Mouse (Mus musculus) limb, embryonic 11.5 days (tissue): ENCODE results near the gene Fxr2. TPM values are rescaled to one million over a fixed set of nuclear protein-coding genes. Genes with fewer than 3 reads are reported as not detected.

Experiments used
- ATAC-seq: fragments of 200-750 bp; cut with Nextera tagmentation; 2 replicates; pipeline ENCODE4 v1.8.0; 2017; ENCODE audit warnings: low read depth; ENCODE audit not compliant: insufficient number of reproducible peaks, low FRiP score, low TSS enrichment
- DNase-seq: peaks from one replicate; pipeline ENCODE4 v3.0.0-alpha.2; 2015; ENCODE audit warnings: low spot score
- H3K27ac ChIP-seq: fragments of 300-500 bp; sonication (generic); replicated peaks from 2 replicates; pipeline ENCODE4 v1.5.1; 2014; ENCODE audit warnings: low read depth, mild to moderate bottlenecking, low read length
- H3K27me3 ChIP-seq: fragments of 300-500 bp; sonication (generic); 2 replicates; pipeline ENCODE4 v1.6.1; 2014; ENCODE audit warnings: mild to moderate bottlenecking, low read length, mixed read lengths; ENCODE audit not compliant: control insufficient read depth, insufficient read depth
- H3K36me3 ChIP-seq: fragments of 300-500 bp; sonication (generic); 2 replicates; pipeline ENCODE4 v1.6.1; 2014; ENCODE audit warnings: mild to moderate bottlenecking, low read length, moderate library complexity, mixed read lengths; ENCODE audit not compliant: control insufficient read depth, insufficient read depth
- H3K4me1 ChIP-seq: fragments of 300-500 bp; sonication (generic); 2 replicates; pipeline ENCODE4 v1.6.1; 2014; ENCODE audit warnings: low read length, mixed read lengths; ENCODE audit not compliant: control insufficient read depth, insufficient read depth
- H3K4me2 ChIP-seq: fragments of 300-500 bp; sonication (generic); 2 replicates; pipeline ENCODE4 v1.6.1; 2014; ENCODE audit warnings: low read depth, mild to moderate bottlenecking, moderate library complexity; ENCODE audit not compliant: severe bottlenecking
- H3K4me3 ChIP-seq: fragments of 300-500 bp; sonication (generic); 2 replicates; pipeline ENCODE4 v1.5.1; 2014; ENCODE audit warnings: low read depth, low read length
- H3K9ac ChIP-seq: fragments of 300-500 bp; sonication (generic); 2 replicates; pipeline ENCODE4 v1.6.1; 2014; ENCODE audit warnings: mild to moderate bottlenecking, low read length
- H3K9me3 ChIP-seq: fragments of 300-500 bp; sonication (generic); 2 replicates; pipeline ENCODE4 v1.6.1; 2016; ENCODE audit warnings: low read length; ENCODE audit not compliant: control insufficient read depth
- WGBS: fragments of 180-500 bp; shearing (Covaris S2); extraction: QIAGEN DNeasy Blood & Tissue Kit; methylation state at CpG from one replicate; pipeline ENCODE4 v1.1.7; 2014; 5-methylcytosine and 5-hydroxymethylcytosine counted together
- polyA plus RNA-seq: library from polyadenylated mRNA; unstranded; fragments of >200 nt; fragmentation: Nextera tagmentation; extraction: Ambion mirVana; gene quantifications from 2 replicates; pipeline ENCODE4 v1.2.1, GENCODE M21; 2014

Gene Fxr2
- polyA plus RNA-seq, 1 experiment from 2014 or later, result 37.5 TPM

DNA sequence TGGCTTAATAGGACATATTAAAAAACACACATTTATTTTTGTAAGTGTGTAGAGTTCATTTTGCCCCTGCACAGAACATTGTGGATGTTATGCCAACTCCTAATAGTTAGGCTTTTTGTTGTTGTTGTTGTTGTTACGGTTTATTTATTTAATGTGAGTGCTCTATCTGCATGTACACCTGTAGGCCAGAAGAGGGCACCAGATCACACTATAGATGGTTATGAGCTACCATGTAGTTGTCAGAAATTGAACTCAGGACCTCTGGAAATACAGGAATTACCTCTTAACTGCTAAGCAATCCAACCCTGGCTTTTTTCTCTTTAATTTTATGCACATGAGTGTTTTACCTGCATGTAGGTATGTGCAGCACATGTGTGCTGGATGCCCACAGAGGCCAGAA lies 3.0 kb upstream of the Fxr2 start:
- no peaks in the 10 kb centered on the region for H3K36me3 ChIP-seq
- ATAC-seq (no peak), DNase-seq (no peak)
- H3K4me2 ChIP-seq, result no peak overlapping the region
- no peaks in the 10 kb centered on the region for H3K9me3 ChIP-seq
- no peak overlapping the region for H3K4me3 ChIP-seq
- no peaks in the 10 kb centered on the region for H3K27me3 ChIP-seq
- H3K4me1 ChIP-seq, result no peaks in the 10 kb centered on the region
- no peak overlapping the region for H3K27ac ChIP-seq
- 69% methylated on average over 1 of the region's 1 CpGs for WGBS
- H3K9ac ChIP-seq, result no peak overlapping the region

DNA sequence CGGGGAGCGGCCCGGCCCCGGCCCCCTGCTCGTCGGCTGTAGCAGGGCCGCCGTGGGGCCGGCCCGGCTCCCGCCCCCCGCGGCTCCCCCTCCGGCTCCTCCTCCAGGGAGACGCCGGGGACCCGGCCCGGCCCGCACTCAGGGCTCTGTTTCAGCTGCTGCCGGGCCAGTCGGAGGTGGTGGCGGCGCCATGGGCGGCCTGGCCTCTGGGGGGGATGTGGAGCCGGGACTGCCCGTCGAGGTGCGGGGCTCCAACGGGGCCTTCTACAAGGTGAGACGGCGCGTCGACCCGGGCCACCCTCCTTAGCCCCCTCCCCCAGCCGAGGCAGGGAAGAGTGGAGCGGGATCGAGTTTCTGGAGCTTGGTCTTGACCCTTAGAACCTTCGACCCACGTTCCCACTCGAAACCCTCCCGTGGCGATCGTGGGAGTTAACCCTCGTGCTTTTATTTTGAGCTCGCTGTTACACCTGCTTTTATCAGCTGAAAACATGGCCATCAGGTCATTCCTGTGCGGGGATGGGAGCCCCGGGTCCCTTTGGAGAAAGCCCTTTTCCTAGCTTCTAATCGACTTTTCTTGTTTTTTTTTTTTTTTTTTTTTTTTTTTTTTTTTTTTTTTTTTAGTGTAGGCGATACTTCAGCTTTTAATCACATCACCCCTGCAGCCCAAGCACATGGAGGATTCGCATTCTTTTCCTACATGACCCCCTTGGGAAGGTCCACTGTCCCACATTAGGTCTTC lies 507 bp downstream of the Fxr2 start:
- H3K4me1 ChIP-seq, result 0 out of 2 replicates have a peak, but pooled peaks cover 2% of the 10 kb centered on the region
- peak overlapping the region; percentile 94 for H3K4me3 ChIP-seq
- ATAC-seq (peak; percentile 48), DNase-seq (no peak)
- H3K27ac ChIP-seq, result peak overlapping the region; percentile 92
- H3K9me3 ChIP-seq, result no peaks in the 10 kb centered on the region
- no peaks in the 10 kb centered on the region for H3K27me3 ChIP-seq
- WGBS, result under 1% methylated on average over 35 of the region's 50 CpGs
- H3K4me2 ChIP-seq, result peak overlapping the region; percentile 67
- H3K36me3 ChIP-seq, result no peaks in the 10 kb centered on the region; the same call in 1 of the 2 replicates
- H3K9ac ChIP-seq, result peak overlapping the region; percentile 86

DNA sequence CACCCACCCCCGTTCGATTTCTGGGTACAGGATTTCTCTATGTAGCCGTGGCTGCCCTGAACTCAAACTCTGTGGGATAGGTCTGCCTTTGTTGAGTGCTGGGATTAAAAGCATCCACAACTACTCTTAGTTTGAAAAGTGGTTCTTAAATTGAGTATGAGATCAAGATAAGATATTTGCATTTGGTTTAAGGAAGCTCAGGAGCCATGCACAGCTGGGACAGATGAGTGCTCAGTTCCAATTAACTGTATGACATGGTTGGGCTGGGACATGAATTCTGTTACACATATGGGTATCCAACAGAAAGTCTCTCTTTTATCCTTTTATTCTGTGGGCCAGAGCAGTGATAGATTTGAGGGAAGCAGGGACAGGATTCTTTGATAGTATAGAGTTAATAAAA lies 2.7 kb downstream of the Fxr2 start:
- Histone ChIP-seq H3K36me3 (peaks cover 4% of the 10 kb centered on the region; the same call in 1 of the 2 replicates), H3K27ac (no peak overlapping the region), H3K9me3 (no peaks in the 10 kb centered on the region), H3K4me1 (0 out of 2 replicates have a peak, but pooled peaks cover 2% of the 10 kb centered on the region), H3K4me3 (no peak overlapping the region), H3K27me3 (no peaks in the 10 kb centered on the region), H3K4me2 (no peak overlapping the region), H3K9ac (no peak overlapping the region)
- ATAC-seq (no peak), DNase-seq (no peak)
- 93% methylated on average over 3 of the region's 3 CpGs for WGBS

DNA sequence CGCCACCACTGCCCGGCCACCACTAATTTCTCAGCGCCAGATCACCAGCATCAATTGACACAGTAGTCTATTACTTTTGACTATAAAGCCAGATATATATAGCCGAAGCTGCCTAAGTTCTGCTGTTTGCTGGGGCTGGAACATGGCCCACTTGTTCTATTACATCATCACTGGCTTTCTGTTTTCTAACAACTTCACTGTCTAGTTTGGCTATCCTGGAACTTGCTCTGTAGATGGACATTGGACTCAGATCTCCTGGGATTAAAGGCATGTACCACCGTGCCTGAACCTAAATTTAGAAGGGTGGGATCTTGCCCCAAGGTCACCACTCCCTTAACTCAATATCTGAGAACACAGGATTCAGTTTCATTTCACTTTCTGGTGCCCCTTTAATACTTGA lies 13.1 kb downstream of the Fxr2 start:
- Histone ChIP-seq H3K27me3 (no peaks in the 10 kb centered on the region), H3K9me3 (no peaks in the 10 kb centered on the region), H3K36me3 (peaks cover 56% of the 10 kb centered on the region), H3K27ac (no peak overlapping the region), H3K4me1 (no peaks in the 10 kb centered on the region), H3K9ac (no peak overlapping the region), H3K4me3 (no peak overlapping the region), H3K4me2 (no peak overlapping the region)
- no peak for DNase-seq
- no peak for ATAC-seq
- 97% methylated on average over 5 of the region's 5 CpGs for WGBS

DNA sequence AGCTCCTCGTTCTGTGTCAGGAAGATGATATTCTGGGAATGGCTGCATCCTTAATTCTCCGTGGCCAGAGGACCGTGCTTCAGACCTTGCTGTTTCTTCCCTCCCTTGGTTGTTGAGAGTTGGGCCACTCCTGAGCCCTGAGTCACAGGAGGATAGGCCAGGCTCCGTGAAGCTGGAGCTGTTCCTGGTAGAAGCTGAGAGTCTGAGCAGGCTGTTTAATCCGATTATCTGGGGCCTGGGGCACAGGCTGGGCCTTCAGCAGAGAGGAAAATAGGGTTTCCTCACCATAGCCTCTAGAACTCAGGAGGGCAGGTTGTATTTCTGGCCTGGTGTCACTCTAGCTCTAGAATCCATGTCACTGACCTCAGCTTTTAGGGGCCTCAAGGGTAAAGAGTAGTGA lies 20.6 kb downstream of the Fxr2 start:
- H3K27me3 ChIP-seq, result no peaks in the 10 kb centered on the region
- H3K36me3 ChIP-seq, result peaks cover 50% of the 10 kb centered on the region
- H3K27ac ChIP-seq, result no peak overlapping the region
- DNase-seq (no peak), ATAC-seq (no peak)
- 77% methylated on average over 5 of the region's 5 CpGs for WGBS
- H3K4me2 ChIP-seq, result no peak overlapping the region
- peaks cover 19% of the 10 kb centered on the region for H3K4me1 ChIP-seq
- no peak overlapping the region for H3K4me3 ChIP-seq
- H3K9me3 ChIP-seq, result no peaks in the 10 kb centered on the region
- H3K9ac ChIP-seq, result no peak overlapping the region

DNA sequence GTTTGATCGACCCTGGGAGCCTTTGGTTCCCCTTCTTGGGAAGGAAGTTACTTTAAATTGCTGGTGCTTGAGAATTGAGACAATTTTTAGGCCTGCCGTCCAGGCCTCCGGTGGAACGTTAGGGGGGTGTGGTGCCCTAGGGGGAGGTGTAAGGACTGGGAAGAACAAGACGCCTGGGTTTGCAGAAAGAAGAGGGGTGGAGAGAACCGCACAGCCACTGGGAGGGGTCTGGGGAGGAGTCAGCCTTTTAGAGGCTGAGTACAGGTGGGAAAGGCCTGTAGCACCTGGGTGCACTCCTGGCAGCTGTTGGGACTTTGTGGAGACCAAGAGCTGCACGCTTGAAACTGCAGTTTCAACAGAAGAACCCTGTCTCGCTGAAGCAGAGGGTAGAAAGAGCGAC lies 22.0 kb downstream of the Fxr2 start:
- DNase-seq (no peak), ATAC-seq (no peak)
- no peak overlapping the region for H3K9ac ChIP-seq
- H3K36me3 ChIP-seq, result peaks cover 48% of the 10 kb centered on the region
- WGBS, result 35% methylated on average over 9 of the region's 9 CpGs
- H3K4me2 ChIP-seq, result no peak overlapping the region
- no peak overlapping the region for H3K4me3 ChIP-seq
- peaks cover 19% of the 10 kb centered on the region for H3K4me1 ChIP-seq
- no peaks in the 10 kb centered on the region for H3K9me3 ChIP-seq
- peak overlapping the region; percentile 65 for H3K27ac ChIP-seq
- no peaks in the 10 kb centered on the region for H3K27me3 ChIP-seq

DNA sequence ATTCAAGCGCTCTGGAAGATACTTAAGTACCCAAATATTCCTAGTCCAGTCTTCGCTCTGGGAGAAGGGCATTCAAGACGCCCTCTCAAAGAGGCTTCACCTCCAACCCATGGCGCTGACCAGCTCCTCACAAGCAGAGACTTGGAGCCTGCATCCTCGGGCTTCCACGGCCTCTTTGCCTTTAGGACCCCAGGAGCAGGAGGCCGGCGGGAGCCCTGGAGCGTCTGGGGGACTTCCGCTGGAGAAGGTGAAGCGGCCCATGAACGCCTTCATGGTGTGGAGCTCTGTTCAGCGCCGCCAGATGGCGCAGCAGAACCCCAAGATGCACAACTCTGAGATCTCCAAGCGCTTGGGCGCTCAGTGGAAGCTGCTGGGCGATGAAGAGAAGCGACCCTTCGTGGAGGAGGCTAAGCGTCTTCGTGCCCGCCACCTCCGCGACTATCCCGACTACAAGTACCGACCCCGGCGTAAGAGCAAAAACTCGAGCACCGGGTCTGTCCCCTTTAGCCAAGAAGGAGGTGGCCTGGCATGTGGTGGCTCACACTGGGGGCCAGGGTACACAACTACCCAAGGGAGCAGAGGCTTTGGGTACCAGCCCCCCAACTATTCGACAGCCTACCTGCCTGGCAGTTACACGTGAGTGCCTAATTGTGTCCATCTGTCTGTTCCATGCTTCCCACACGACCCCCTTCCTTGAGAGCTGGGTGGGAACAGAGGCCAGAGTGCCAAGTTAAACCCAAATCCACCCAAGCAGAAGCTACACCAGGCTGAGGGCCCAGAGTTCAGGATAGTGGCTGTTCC lies 22.7 kb downstream of the Fxr2 start, which contains the start of gene Sox15:
Gene Sox15, plus strand, starts transcription at position 51 of the 801 bp plus-strand sequence.
- DNase-seq, result peak; percentile 86
- H3K4me3 ChIP-seq, result peak within 1 kb of the TSS; percentile 1; the same call in 1 of the 2 replicates
- H3K36me3 ChIP-seq, result peaks cover 44% of the 10 kb centered on the region
- peaks cover 19% of the 10 kb centered on the region for H3K4me1 ChIP-seq
- WGBS, result 26% methylated on average over 34 of the region's 34 CpGs
- H3K27ac ChIP-seq, result peak within 1 kb of the TSS; percentile 65
- no peaks in the 10 kb centered on the region for H3K9me3 ChIP-seq
- peak within 1 kb of the TSS; percentile 12; the same call in 1 of the 2 replicates for H3K4me2 ChIP-seq
- 0 out of 2 replicates have a peak within 1 kb of the TSS, but pooled peaks have one; percentile 18 for H3K9ac ChIP-seq
- no peaks in the 10 kb centered on the region for H3K27me3 ChIP-seq
- ATAC-seq, result peak; percentile 65; the same call in 1 of the 2 replicates

DNA sequence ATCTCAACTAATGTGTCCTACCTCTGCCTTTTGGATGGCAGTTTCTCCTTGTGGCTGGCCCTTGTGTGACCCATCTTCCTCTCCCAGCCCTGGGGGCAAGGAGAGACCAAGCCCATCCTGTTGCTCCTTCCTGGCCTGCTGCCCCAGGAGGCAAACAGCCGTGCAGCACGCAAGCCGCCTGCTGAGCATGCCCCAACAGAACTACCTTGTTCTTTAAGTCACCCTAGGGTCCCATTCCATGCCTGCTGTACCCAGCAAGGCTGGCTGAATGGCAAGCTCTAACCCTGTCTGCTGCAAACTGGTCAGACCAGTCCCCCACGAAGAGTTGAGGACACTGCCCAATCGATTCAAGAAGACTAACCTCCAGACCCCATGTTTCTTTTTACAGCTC lies 23.3 kb downstream of the Fxr2 start:
- Histone ChIP-seq H3K9me3 (no peaks in the 10 kb centered on the region), H3K27me3 (no peaks in the 10 kb centered on the region), H3K27ac (no peak overlapping the region), H3K9ac (no peak overlapping the region), H3K4me2 (no peak overlapping the region), H3K4me3 (no peak overlapping the region), H3K36me3 (peaks cover 38% of the 10 kb centered on the region), H3K4me1 (peaks cover 19% of the 10 kb centered on the region)
- 78% methylated on average over 5 of the region's 5 CpGs for WGBS
- no peak for DNase-seq
- ATAC-seq, result no peak
